Mouse (Mus musculus) forebrain, embryonic 14.5 days (tissue): ENCODE results near the gene Gm6020. TPM values are rescaled to one million over a fixed set of nuclear protein-coding genes. Genes with fewer than 3 reads are reported as not detected.
"Not testable (repeated sequence)": the region's sequence is repeated elsewhere in the genome, so short reads cannot be mapped to it uniquely, and the experiment has no call there.

Experiments
- ATAC-seq: fragments of 200-750 bp; cut with Nextera tagmentation; 2 replicates; pipeline ENCODE4 v1.8.0; 2017; ENCODE audit warnings: mild to moderate bottlenecking, moderate library complexity
- DNase-seq: peaks from one replicate; pipeline ENCODE4 v3.0.0-alpha.2; 2015; ENCODE audit warnings: low spot score
- H3K27ac ChIP-seq: fragments of 300-500 bp; sonication (generic); 2 replicates; pipeline ENCODE4 v1.5.1; 2014; ENCODE audit warnings: low read depth, mild to moderate bottlenecking, control low read depth, low read length, moderate library complexity
- H3K27me3 ChIP-seq: fragments of 300-500 bp; sonication (generic); replicated peaks from 2 replicates; pipeline ENCODE4 v1.6.1; 2014; ENCODE audit warnings: low read length, control low read depth, mixed read lengths; ENCODE audit not compliant: control insufficient read depth, insufficient read depth
- H3K36me3 ChIP-seq: fragments of 300-500 bp; sonication (generic); 2 replicates; pipeline ENCODE4 v1.6.1; 2014; ENCODE audit warnings: low read length, control low read depth; ENCODE audit not compliant: control insufficient read depth, insufficient read depth
- H3K4me1 ChIP-seq: fragments of 300-500 bp; sonication (generic); 2 replicates; pipeline ENCODE4 v1.6.1; 2014; ENCODE audit warnings: antibody characterized with exemption, low read length, control low read depth; ENCODE audit not compliant: control insufficient read depth, insufficient read depth
- H3K4me2 ChIP-seq: fragments of 300-500 bp; sonication (generic); 2 replicates; pipeline ENCODE4 v1.6.1; 2014; ENCODE audit warnings: mild to moderate bottlenecking, control low read depth, low read length
- H3K4me3 ChIP-seq: fragments of 300-500 bp; sonication (generic); 2 replicates; pipeline ENCODE4 v1.5.1; 2014; ENCODE audit warnings: low read depth, low read length, control low read depth
- H3K9ac ChIP-seq: fragments of 300-500 bp; sonication (generic); 2 replicates; pipeline ENCODE4 v1.6.1; 2014; ENCODE audit warnings: mild to moderate bottlenecking, low read length, control low read depth, moderate library complexity
- H3K9me3 ChIP-seq: fragments of 300-500 bp; sonication (generic); replicated peaks from 2 replicates; pipeline ENCODE4 v1.6.1; 2016; ENCODE audit warnings: low read length, control low read depth, mixed read lengths; ENCODE audit not compliant: control insufficient read depth
- WGBS: fragments of 180-500 bp; shearing (Covaris S2); extraction: QIAGEN DNeasy Blood & Tissue Kit; methylation state at CpG from one replicate; pipeline ENCODE4 v1.1.7; 2014; 5-methylcytosine and 5-hydroxymethylcytosine counted together
- polyA plus RNA-seq: library from polyadenylated mRNA; unstranded; fragments of >200 nt; fragmentation: Nextera tagmentation; extraction: Ambion mirVana; gene quantifications from 2 replicates; pipeline ENCODE4 v1.2.1, GENCODE M21; 2014

Gm6020 gene
- polyA plus RNA-seq, 1 experiment from 2014 or later = not detected

DNA sequence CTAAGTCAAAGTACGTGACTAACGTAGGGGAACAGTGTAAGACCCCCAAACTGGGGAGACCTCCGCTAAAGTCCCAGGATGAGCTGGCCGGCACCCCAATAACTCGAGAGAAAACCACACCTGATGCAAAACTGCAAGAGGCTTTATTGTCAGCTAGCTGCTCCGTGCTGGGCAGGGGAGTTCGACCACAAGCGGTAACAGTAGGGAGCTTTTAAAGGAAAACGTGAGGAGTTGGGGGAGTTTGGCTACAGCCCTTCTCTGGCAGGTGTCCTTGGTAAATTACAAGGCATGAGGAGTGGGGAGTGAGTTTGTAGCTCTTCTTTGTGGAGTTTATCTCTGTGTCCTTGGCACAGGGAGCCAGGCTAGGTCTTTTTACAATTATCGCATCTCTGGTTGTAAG lies 16.1 kb downstream of the Gm6020 start:
- Histone ChIP-seq H3K4me3 (no peak overlapping the region), H3K27ac (no peak overlapping the region), H3K36me3 (no peaks in the 10 kb centered on the region), H3K9ac (no peak overlapping the region), H3K27me3 (no peaks in the 10 kb centered on the region), H3K9me3 (no peaks in the 10 kb centered on the region), H3K4me2 (no peak overlapping the region), H3K4me1 (no peaks in the 10 kb centered on the region)
- no peak for ATAC-seq
- peak; percentile 24 for DNase-seq
- WGBS = 15% methylated on average over 10 of the region's 10 CpGs

- H3K9me3 ChIP-seq, H3K4me3 ChIP-seq, H3K4me2 ChIP-seq, H3K4me1 ChIP-seq, H3K36me3 ChIP-seq, ATAC-seq, H3K27me3 ChIP-seq, H3K9ac ChIP-seq, H3K27ac ChIP-seq, DNase-seq: not testable (repeated sequence)
- 83% methylated on average over 6 of the region's 6 CpGs for WGBS
Measured at GRCm38 (mm10) chr19:61207506-61207905, 23.8 kb downstream of the Gm6020 start.

DNA sequence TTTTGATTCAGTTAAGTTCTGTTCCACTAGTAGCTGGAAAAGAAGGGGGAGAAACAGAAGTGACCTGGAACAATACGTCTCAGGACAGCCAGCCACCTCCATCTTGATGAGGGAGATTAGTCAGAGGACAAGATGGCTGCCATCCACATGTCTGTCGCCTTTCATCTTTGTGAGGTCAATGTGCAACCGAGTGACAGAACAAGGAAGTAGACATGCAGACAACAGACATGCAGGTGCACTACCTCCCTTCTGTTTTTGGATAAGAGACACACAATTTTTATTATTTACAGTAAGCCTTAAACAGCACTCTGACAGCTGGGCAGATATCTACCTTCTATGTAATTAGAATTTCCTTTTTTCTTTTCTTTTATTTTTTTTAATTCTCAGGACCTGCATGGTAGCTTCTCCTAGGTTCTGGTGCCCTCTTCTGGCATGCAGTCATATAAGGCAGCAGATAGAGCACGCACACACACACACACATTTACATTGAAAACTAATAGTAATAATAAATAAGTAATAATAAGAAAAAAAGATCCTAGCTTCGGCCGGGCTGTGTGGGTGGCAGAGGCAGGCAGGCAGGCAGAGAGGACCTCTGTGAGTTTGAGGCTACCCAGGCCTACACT lies 40.1 kb downstream of the Gm6020 start:
- WGBS = 90% methylated on average over 6 of the region's 6 CpGs
- DNase-seq = no peak
- no peaks in the 10 kb centered on the region for H3K27me3 ChIP-seq
- H3K9me3 ChIP-seq = no peaks in the 10 kb centered on the region; the same call in 1 of the 2 replicates
- ATAC-seq = no peak
- H3K4me2 ChIP-seq = no peak overlapping the region
- no peaks in the 10 kb centered on the region for H3K36me3 ChIP-seq
- H3K27ac ChIP-seq = no peak overlapping the region
- H3K9ac ChIP-seq = no peak overlapping the region
- H3K4me1 ChIP-seq = no peaks in the 10 kb centered on the region
- no peak overlapping the region for H3K4me3 ChIP-seq

- peak; percentile 21 for ATAC-seq
- peak; percentile 11 for DNase-seq
- peak overlapping the region; percentile 54 for H3K4me3 ChIP-seq
Measured at GRCm38 (mm10) chr19:61224678-61225525, 41.2 kb downstream of the Gm6020 start.

GRCm38 (mm10) chr19:61225526-61226400 lies 42.1 kb downstream of the Gm6020 start:
- 7% methylated on average over 70 of the region's 70 CpGs for WGBS
- no peaks in the 10 kb centered on the region for H3K36me3 ChIP-seq
- no peaks in the 10 kb centered on the region for H3K27me3 ChIP-seq
- peak overlapping the region; percentile 52 for H3K4me2 ChIP-seq
- peak overlapping the region; percentile 43 for H3K9ac ChIP-seq
- H3K27ac ChIP-seq = peak overlapping the region; percentile 82
- no peaks in the 10 kb centered on the region for H3K4me1 ChIP-seq
- ATAC-seq = peak; percentile 52
- H3K9me3 ChIP-seq = no peaks in the 10 kb centered on the region; the same call in 1 of the 2 replicates
- DNase-seq = peak; percentile 91
- H3K4me3 ChIP-seq = peak overlapping the region; percentile 54

More at GRCm38 (mm10) chr19:61224678-61225525, 41.2 kb downstream of the Gm6020 start:
- H3K9me3 ChIP-seq = no peaks in the 10 kb centered on the region; the same call in 1 of the 2 replicates
- H3K27ac ChIP-seq = no peak overlapping the region
- H3K36me3 ChIP-seq = no peaks in the 10 kb centered on the region
- H3K27me3 ChIP-seq = no peaks in the 10 kb centered on the region
- H3K9ac ChIP-seq = no peak overlapping the region
- 33% methylated on average over 43 of the region's 53 CpGs for WGBS
- H3K4me1 ChIP-seq = no peaks in the 10 kb centered on the region
- peak overlapping the region; percentile 52 for H3K4me2 ChIP-seq

DNA sequence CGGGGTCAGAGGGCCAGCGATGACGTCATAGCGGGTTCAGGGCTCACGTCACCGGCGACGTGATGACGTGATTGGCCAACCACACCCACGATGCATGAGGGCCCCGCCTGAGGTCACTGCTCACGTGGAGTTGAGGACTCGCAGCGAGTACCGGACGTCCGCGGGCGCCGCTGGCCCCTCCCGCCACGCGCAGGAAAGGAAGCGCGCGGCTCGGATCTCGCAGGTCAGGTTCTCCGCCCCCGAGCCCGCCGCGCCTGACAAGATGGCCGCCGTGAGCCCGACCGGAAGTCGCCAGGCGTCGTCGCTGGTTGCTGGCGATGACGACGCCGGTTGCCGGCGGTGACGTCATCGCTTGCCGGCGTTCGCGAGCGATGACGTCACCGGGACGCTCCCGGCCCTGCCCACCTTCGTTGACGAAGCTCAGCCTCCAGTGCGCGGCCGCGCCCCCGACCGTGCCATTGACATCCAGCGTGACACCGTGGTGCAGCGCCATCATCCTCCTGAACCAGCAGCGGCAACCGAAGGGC lies 42.8 kb downstream of the Gm6020 start:
- WGBS = 5% methylated on average over 66 of the region's 71 CpGs
- Histone ChIP-seq H3K36me3 (no peaks in the 10 kb centered on the region), H3K27me3 (no peaks in the 10 kb centered on the region), H3K9ac (peak overlapping the region; percentile 41; the same call in 1 of the 2 replicates), H3K4me3 (peak overlapping the region; percentile 54), H3K27ac (peak overlapping the region; percentile 82), H3K4me2 (peak overlapping the region; percentile 52), H3K4me1 (no peaks in the 10 kb centered on the region), H3K9me3 (no peaks in the 10 kb centered on the region; the same call in 1 of the 2 replicates)
- peak; percentile 86 for DNase-seq
- ATAC-seq = peak; percentile 52

GRCm38 (mm10) chr19:61226928-61227854 lies 43.5 kb downstream of the Gm6020 start:
- ATAC-seq = peak; percentile 83
- peak; percentile 94 for DNase-seq

More at GRCm38 (mm10) chr19:61226928-61227854, 43.5 kb downstream of the Gm6020 start:
- peak overlapping the region; percentile 54 for H3K4me3 ChIP-seq
- H3K27ac ChIP-seq = peak overlapping the region; percentile 82
- H3K36me3 ChIP-seq = no peaks in the 10 kb centered on the region
- no peaks in the 10 kb centered on the region for H3K4me1 ChIP-seq
- peak overlapping the region; percentile 52 for H3K4me2 ChIP-seq
- peak overlapping the region; percentile 51; the same call in 1 of the 2 replicates for H3K9ac ChIP-seq
- WGBS = 6% methylated on average over 71 of the region's 71 CpGs
- H3K9me3 ChIP-seq = no peaks in the 10 kb centered on the region; the same call in 1 of the 2 replicates
- H3K27me3 ChIP-seq = no peaks in the 10 kb centered on the region
